Mouse (Mus musculus): ENCODE data around the gene Elavl4. TPM values are rescaled to one million over a fixed set of nuclear protein-coding genes. Genes with fewer than 3 reads are reported as not detected.

The Elavl4 gene
- total RNA-seq (2014; fragmentation: Nextera tagmentation), result not detected in 2 replicates
- not detected in 2 replicates for total RNA-seq (2017)

GRCm38 (mm10) chr4:110351178-110352000 lies at the start of gene Elavl4:
Elavl4 (minus strand) TSS chr4:110351909.
- peak; percentile 71 for ATAC-seq (replicated peaks; ENCODE audit: poor library complexity, severe bottlenecking)

DNA sequence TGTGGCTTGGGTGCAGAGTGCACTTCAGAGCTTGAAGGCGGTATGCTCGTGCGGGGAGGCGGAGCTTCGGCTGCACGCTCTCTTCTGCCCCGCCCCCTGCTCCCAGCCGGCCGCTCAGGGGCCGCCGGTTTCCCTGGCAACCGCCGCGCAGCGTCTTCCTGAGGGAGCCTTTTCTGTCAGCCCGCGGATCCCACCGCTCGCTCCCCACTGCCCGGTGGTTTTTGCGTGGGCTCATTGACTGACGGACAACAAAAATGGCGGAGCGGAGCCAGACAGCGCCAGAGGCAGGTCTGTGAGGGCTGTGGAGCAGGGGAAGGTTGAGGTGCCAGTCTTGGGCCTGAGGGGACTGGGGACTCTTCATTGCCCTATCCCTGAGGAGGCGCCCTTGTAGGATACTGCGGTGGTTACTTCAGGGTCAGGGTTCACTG lies 45.9 kb upstream of the Elavl4 start, which contains the start of gene Agbl4:
TSS of gene Agbl4 (plus strand) at position 44 of the 428 bp plus-strand sequence.
- peak; percentile 71 for ATAC-seq (replicated peaks; ENCODE audit: poor library complexity, severe bottlenecking)

GRCm38 (mm10) chr4:110396221-110396620 lies 44.5 kb upstream of the Elavl4 start:
- ATAC-seq (replicated peaks; ENCODE audit: poor library complexity, severe bottlenecking), result no peak

DNA sequence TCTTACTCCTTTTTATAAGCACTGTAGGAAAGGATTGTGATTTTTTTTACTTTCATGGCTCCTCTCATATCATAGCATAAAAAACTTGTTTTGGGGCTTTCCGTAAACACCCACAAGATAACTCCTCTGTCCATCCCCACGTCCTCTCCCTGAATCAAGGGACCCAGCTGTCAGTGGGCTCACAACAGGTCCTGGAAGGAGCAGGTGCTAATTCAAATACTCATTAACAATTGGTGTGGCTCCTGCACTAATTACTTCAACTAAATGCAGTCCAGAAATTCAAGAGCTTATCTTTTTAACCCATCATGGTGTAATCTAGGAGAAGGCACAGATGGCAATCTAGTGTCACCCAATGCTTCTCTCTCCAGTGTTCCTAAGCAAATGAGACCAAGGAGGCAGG lies 8.9 kb upstream of the Elavl4 start:
- ATAC-seq (replicated peaks; ENCODE audit: poor library complexity, severe bottlenecking), result no peak

DNA sequence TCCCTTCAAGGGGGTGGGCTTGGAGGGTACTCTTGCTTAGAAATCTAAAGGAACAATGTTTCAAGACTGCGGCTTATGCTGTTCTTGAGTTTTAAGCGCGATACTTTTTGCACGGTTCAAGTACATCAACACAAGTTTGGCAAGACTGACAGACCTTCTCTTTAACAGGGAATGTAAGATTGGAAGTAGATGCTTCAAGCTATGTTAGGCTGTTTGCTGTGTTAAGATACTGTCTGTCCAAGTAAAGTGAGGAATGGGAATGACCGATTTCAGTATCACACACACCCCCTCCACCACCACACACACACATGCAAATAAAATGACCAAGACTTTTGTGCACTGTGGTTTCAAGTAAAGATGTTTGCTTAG lies 276 bp upstream of the Elavl4 start:
- no peak for ATAC-seq (replicated peaks; ENCODE audit: poor library complexity, severe bottlenecking)

DNA sequence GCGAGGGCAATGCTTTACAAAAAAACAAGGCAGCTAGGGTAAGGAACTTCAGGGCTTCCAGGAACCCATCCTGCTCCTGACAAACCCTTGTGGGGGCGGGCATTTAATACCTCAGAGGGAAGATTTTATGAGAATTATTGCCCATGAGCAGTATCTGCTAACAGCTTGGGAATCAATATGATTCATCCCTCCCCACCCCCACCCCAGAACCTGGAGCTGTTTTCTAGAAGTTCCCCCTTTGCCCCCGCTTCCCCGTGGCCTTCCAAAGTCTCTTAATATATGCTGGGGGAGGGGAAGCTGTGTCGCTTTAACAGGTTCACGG lies 892 bp downstream of the Elavl4 start:
- ATAC-seq (replicated peaks; ENCODE audit: poor library complexity, severe bottlenecking), result peak; percentile 7; the same call in 1 of the 2 replicates

- no peak for ATAC-seq (replicated peaks; ENCODE audit: poor library complexity, severe bottlenecking)
These were observed 27.8 kb downstream of the Elavl4 start for GRCm38 (mm10) chr4:110323912-110324311.

GRCm38 (mm10) chr4:110312126-110312525 lies 39.6 kb downstream of the Elavl4 start:
- ATAC-seq (replicated peaks; ENCODE audit: poor library complexity, severe bottlenecking), result no peak

- ATAC-seq (replicated peaks; ENCODE audit: poor library complexity, severe bottlenecking), result no peak
These were observed 44.7 kb downstream of the Elavl4 start for GRCm38 (mm10) chr4:110306972-110307371.

GRCm38 (mm10) chr4:110306559-110306958 lies 45.1 kb downstream of the Elavl4 start:
- ATAC-seq (replicated peaks; ENCODE audit: poor library complexity, severe bottlenecking), result no peak

DNA sequence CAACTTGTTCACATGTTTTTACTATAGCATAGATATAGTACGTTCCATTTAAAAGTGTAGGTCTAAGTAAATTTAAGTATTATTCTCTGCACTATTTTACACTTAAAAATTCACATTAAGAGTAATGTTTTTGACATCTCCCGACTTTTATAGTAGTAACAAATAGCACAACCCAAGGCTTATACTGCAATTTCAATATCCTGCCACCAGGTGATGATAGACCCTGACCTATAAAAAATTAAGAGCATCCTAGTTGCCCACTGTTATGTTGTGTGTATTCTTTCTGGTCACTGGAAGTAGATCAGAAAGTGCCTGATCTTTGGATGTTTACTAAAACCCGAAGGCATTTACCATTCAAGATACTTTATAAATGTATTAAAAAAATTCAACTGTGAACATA lies 55.9 kb downstream of the Elavl4 start:
- ATAC-seq (replicated peaks; ENCODE audit: poor library complexity, severe bottlenecking), result no peak

- ATAC-seq (replicated peaks; ENCODE audit: poor library complexity, severe bottlenecking), result no peak
These were observed 58.5 kb downstream of the Elavl4 start for GRCm38 (mm10) chr4:110293238-110293637.

- no peak for ATAC-seq (replicated peaks; ENCODE audit: poor library complexity, severe bottlenecking)
These were observed 59.2 kb downstream of the Elavl4 start for GRCm38 (mm10) chr4:110292471-110292870.

- ATAC-seq (replicated peaks; ENCODE audit: poor library complexity, severe bottlenecking), result no peak
These were observed 61.1 kb downstream of the Elavl4 start for GRCm38 (mm10) chr4:110290544-110291095.

DNA sequence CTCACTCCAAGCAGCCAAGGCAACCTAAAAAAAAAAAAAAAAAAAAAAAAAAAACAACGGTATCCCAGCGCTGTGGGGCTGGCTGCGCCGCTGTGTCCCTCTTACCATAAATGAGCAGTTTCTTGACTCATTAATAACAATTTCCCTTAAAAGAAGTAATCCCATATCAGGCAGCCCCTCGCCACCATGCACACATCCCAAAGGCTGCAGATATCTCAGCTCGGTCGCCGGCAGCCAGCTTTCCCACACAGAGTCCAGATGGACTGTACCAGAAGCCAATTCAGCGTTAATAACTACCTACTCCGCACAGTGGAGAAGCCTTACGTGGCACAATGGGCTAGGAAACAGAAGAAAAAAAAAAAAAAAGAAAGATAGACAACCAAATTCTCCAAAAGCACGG lies 61.7 kb downstream of the Elavl4 start:
- no peak for ATAC-seq (replicated peaks; ENCODE audit: poor library complexity, severe bottlenecking)

GRCm38 (mm10) chr4:110287412-110288067 lies 64.2 kb downstream of the Elavl4 start:
- ATAC-seq (replicated peaks; ENCODE audit: poor library complexity, severe bottlenecking), result no peak

DNA sequence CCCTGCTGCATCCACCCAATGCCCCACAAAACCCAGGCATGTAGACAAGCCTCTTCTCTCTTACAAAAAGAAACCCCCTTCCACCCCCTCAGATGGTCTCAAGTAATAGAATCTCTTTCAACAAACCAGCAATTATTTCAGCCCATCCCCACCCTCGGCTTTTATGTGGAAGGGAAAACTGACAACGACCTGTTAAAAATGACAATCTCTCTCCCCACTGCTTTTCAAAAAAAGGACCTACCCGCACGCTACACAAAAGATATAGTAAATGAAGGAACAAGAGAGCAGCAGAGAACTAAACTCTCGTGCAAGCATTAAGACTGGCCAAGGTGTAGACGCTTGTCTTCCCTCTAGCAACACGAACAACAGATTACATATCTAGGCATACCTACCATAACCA lies 64.9 kb downstream of the Elavl4 start:
- no peak for ATAC-seq (replicated peaks; ENCODE audit: poor library complexity, severe bottlenecking)

GRCm38 (mm10) chr4:110286371-110286781 lies 65.3 kb downstream of the Elavl4 start:
- ATAC-seq (replicated peaks; ENCODE audit: poor library complexity, severe bottlenecking), result no peak

DNA sequence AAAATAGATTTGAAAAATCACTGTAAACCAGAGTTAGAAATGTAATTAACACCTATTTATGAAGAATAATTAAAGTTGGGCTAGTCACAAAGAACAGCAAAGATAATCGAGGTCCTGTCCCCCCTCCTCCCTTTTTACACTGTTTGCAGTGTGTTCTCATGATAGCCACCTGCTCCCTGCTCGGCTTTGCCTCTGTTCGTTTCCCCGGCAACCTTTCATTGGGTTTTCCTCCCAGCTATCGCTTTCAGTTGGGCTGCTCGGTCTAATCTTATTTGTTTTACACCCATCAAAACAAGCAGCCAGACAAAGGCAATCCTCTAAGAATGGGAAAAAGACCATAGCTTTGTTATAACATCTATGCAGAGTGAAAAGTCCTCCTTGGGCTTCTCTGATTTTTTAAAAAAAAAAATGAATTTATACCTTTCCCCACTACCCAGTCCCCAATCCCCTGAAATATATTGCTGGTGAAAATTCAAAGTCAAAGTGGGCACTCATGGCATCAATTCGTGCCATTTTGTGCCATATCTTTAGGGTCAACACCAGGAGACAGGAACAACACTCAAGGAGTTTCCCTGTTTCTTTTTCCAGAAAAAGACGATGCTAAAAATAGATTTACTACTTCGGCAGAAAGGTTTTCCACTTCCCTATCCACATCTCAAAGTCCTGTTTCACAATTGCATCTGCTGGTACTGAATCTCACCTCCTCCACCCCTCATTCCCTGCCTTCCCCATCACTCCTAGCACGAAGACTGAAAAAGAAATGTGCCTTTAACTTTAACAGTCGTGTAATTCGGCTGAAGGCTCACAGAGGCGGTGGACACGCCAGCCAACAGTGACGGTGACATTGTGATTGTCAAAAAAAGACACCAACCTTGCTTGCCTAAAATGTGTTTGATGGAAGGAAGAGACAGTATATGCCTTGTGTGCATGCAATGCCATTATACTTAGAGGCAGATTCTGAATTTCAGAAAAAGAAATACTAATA lies 66.1 kb downstream of the Elavl4 start:
- no peak for ATAC-seq (replicated peaks; ENCODE audit: poor library complexity, severe bottlenecking)

DNA sequence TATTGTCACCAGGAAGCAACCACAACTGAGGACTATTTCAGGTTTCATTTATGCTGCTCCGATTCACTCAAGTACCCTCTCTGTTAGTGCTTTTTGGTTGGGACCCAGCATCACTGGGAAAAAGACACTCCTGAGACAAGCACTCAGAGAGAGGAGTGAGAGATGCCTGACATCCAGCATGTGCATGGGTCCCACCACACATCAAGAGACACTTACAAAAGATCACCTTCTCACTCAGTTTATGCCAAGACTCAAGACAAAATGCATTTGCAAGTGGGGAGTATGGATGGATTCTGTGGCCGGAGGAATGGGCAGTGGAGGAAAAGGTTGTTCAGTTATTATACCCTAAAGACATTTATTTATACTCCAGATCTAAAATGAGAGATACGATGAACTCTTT lies 67.3 kb downstream of the Elavl4 start:
- ATAC-seq (replicated peaks; ENCODE audit: poor library complexity, severe bottlenecking), result no peak
